Mouse (Mus musculus) lung, embryonic 15.5 days (tissue): ENCODE measurements around the gene Abi2. TPM values are rescaled to one million over a fixed set of nuclear protein-coding genes. Genes with fewer than 3 reads are reported as not detected.
"Not testable (repeated sequence)": the region's sequence is repeated elsewhere in the genome, so short reads cannot be mapped to it uniquely, and the experiment has no call there.

Experiments
- ATAC-seq: fragments of 200-750 bp; cut with Nextera tagmentation; 2 replicates; pipeline ENCODE4 v1.8.0; 2017; ENCODE audit warnings: moderate number of reproducible peaks, borderline replicate concordance; ENCODE audit not compliant: low FRiP score, low TSS enrichment; ENCODE audit errors: extremely low read depth
- H3K27ac ChIP-seq: fragments of 300-500 bp; sonication (generic); 2 replicates; pipeline ENCODE4 v1.5.1; 2015; ENCODE audit warnings: moderate library complexity, mild to moderate bottlenecking, inconsistent platforms
- H3K27me3 ChIP-seq: fragments of 300-500 bp; sonication (generic); 2 replicates; pipeline ENCODE4 v1.6.1; 2015; ENCODE audit warnings: inconsistent platforms
- H3K36me3 ChIP-seq: fragments of 300-500 bp; sonication (generic); 2 replicates; pipeline ENCODE4 v1.6.1; 2015; ENCODE audit warnings: inconsistent platforms
- H3K4me1 ChIP-seq: fragments of 300-500 bp; sonication (generic); 2 replicates; pipeline ENCODE4 v1.6.1; 2015; ENCODE audit warnings: inconsistent platforms
- H3K4me2 ChIP-seq: fragments of 300-500 bp; sonication (generic); 2 replicates; pipeline ENCODE4 v1.6.1; 2015; ENCODE audit warnings: inconsistent platforms, mild to moderate bottlenecking, moderate library complexity
- H3K4me3 ChIP-seq: fragments of 300-500 bp; sonication (generic); 2 replicates; pipeline ENCODE4 v1.5.1; 2015; ENCODE audit warnings: mild to moderate bottlenecking, inconsistent platforms
- H3K9ac ChIP-seq: fragments of 300-500 bp; sonication (generic); 2 replicates; pipeline ENCODE4 v1.6.1; 2015; ENCODE audit warnings: inconsistent platforms
- H3K9me3 ChIP-seq: fragments of 300-500 bp; sonication (generic); 2 replicates; pipeline ENCODE4 v1.6.1; 2016; ENCODE audit warnings: inconsistent platforms
- WGBS: fragments of 180-500 bp; shearing (Covaris S2); methylation state at CpG from one replicate; pipeline ENCODE4 v1.1.7; 2015; 5-methylcytosine and 5-hydroxymethylcytosine counted together
- polyA plus RNA-seq: library from polyadenylated mRNA; unstranded; fragments of >200 nt; fragmentation: Nextera tagmentation; extraction: Ambion mirVana; gene quantifications from 2 replicates; pipeline ENCODE4 v1.2.1, GENCODE M21; 2015

The Abi2 gene
- polyA plus RNA-seq, 1 experiment from 2014 or later = 23.7 TPM

DNA sequence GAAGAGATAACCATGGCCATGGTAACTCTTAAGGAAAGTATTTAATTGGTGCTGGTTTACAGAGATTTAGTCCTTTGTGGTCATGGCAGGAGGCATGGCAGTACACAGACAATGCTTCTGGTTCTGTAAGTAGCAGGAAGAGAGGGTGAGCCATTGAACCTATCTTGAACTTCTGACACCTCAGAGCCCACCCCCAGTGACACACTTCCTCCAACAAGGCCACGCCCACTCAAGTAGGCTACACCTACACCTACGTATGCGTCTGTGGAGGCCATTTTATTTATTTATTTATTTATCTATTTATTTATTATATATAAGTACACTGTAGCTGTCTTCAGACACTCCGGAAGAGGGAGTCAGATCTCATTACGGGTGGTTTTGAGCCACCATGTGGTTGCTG, 22.1 kb downstream of the Abi2 start:
- WGBS = 87% methylated on average over 5 of the region's 5 CpGs
- Histone ChIP-seq H3K27me3 (no peaks in the 10 kb centered on the region), H3K9ac (no peak overlapping the region), H3K4me3 (no peak overlapping the region), H3K4me2 (no peak overlapping the region), H3K27ac (no peak overlapping the region), H3K36me3 (no peaks in the 10 kb centered on the region), H3K9me3 (no peaks in the 10 kb centered on the region), H3K4me1 (no peaks in the 10 kb centered on the region)
- no peak for ATAC-seq

DNA sequence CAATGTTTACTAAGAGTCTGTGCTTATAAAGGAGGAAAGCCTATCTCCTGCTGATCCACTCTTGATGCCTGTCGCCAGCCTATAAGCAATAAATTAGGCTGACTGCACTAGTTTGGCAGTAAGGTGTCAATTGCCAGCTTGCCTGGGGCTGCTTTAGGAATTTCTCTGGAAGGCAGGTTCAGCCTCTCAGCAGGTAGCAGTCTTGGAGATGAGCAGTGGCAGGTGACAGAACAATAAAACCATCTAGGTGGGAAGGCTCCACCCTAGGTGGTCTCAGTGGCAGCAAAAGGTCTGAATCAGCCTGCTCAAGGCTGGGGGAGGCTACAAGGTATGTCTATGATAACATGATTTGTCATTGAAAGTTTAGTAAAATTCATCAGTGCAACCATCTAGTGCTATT, 23.1 kb downstream of the Abi2 start:
- Histone ChIP-seq H3K9ac (no peak overlapping the region), H3K4me2 (no peak overlapping the region), H3K4me3 (no peak overlapping the region), H3K9me3 (no peaks in the 10 kb centered on the region), H3K36me3 (no peaks in the 10 kb centered on the region), H3K4me1 (no peaks in the 10 kb centered on the region), H3K27ac (no peak overlapping the region), H3K27me3 (no peaks in the 10 kb centered on the region)
- ATAC-seq = no peak
- WGBS = 12% methylated on average over 1 of the region's 1 CpGs

DNA sequence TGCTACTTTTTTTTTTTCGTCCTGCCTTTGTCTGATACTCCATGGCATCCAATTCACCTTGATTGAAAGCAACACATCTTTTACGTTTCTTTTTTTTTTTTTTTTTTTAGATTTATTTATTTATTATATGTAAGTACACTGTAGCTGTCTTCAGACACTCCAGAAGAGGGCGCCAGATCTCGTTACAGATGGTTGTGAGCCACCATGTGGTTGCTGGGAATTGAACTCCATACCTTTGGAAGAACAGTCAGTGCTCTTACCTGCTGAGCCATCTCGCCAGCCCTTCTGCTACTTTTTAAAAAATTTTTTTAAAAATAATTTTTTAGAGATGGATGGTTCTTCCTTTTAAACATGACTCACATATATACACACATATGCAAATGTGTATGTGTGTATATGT, 32.0 kb downstream of the Abi2 start:
- WGBS = 73% methylated on average over 5 of the region's 5 CpGs

DNA sequence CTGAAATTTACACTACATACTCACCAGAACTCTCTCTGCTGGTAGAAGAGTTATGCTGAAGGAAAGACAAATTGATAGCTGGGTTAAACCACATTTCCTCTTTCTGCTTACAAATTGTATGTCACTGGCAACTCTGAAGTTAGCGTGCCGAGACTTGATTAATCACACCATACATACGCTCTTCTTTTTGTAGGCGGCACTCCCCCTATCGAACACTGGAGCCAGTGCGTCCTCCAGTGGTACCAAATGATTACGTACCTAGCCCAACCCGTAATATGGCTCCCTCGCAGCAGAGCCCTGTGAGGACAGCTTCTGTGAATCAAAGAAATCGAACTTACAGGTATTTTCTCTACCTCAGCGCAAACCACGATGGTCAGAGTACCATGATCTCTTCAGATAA, 37.6 kb downstream of the Abi2 start:
- Histone ChIP-seq H3K4me1 (no peaks in the 10 kb centered on the region), H3K27ac (no peak overlapping the region), H3K36me3 (peaks cover 19% of the 10 kb centered on the region), H3K4me3 (no peak overlapping the region), H3K4me2 (no peak overlapping the region), H3K9me3 (no peaks in the 10 kb centered on the region), H3K9ac (no peak overlapping the region), H3K27me3 (no peaks in the 10 kb centered on the region)
- 74% methylated on average over 12 of the region's 12 CpGs for WGBS
- no peak for ATAC-seq

More for the DNA sequence above, 32.0 kb downstream of the Abi2 start:
- H3K4me1 ChIP-seq, H3K4me2 ChIP-seq, H3K27ac ChIP-seq, H3K9ac ChIP-seq, ATAC-seq, H3K4me3 ChIP-seq, H3K36me3 ChIP-seq, H3K27me3 ChIP-seq, H3K9me3 ChIP-seq: not testable (repeated sequence)

DNA sequence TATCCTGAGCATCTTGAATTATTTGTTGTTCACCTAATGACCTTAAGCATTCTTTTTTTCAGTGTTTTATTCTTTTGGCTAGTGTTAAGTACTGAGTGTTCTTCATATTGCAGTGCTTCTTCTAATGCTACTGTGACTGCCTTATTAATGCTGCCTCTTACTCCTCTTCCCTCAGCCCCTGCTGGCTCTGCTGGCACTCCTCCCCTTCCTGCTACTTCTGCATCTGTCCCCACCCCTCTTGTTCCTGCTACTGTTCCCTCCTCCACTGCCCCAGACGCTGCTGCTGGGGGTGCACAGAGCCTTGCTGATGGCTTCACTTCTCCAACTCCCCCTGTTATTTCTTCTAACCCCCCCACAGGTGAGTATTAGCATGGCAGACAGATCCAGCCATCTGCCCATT, 40.5 kb downstream of the Abi2 start:
- Histone ChIP-seq H3K27ac (no peak overlapping the region), H3K4me1 (no peaks in the 10 kb centered on the region), H3K9me3 (no peaks in the 10 kb centered on the region), H3K27me3 (no peaks in the 10 kb centered on the region), H3K9ac (no peak overlapping the region), H3K4me2 (no peak overlapping the region), H3K36me3 (peaks cover 22% of the 10 kb centered on the region), H3K4me3 (no peak overlapping the region)
- 26% methylated on average over 1 of the region's 1 CpGs for WGBS
- ATAC-seq = no peak

DNA sequence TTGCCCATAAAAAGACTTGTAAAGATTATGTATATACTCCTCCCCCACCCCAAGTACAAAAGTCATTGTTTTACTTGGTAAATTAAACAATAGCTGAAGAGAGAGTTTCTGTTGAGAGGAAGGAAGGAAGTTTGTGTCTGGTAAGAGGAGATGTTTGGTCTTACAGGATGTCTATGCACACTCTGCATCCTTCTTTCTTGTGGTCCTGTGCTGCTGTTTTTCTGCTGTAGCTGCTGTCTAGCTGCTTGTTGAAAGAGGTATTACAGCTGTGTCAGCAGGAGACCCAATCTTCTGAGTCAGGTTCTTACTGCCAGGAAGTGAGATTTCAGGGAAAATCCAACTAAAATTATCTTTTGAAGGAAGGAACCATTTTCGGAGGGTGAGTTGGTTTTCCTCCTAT, 51.2 kb downstream of the Abi2 start:
- Histone ChIP-seq H3K27me3 (no peaks in the 10 kb centered on the region), H3K4me1 (no peaks in the 10 kb centered on the region), H3K9ac (no peak overlapping the region), H3K27ac (peak overlapping the region; percentile 47), H3K36me3 (0 out of 2 replicates have a peak, but pooled peaks cover 2% of the 10 kb centered on the region), H3K4me2 (no peak overlapping the region), H3K4me3 (no peak overlapping the region), H3K9me3 (no peaks in the 10 kb centered on the region)
- whole genome bisulfite sequencing = 100% methylated on average over 1 of the region's 1 CpGs
- no peak for ATAC-seq

DNA sequence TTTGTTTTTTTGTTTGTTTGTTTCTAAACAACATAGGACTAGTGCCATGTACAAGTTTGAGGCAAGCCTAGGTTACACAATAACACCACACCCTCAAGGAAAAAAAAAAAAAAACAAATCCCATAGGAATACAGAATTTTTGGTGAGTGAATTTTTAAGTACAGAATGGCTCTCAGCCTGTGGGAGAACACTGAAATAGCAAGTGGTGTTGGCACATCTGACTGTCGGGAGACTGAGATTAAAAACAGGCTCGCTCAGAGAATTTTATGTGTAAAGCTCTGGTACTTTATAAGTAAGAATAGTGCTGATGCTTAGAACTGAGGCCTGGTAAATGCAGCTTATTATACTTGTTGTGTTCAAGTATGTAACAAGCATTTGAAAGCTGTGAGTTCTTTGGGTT, 60.1 kb downstream of the Abi2 start:
- no peak for ATAC-seq
- no peaks in the 10 kb centered on the region for H3K9me3 ChIP-seq
- no peak overlapping the region for H3K4me2 ChIP-seq
- no peaks in the 10 kb centered on the region for H3K27me3 ChIP-seq
- peaks cover 10% of the 10 kb centered on the region; the same call in 1 of the 2 replicates for H3K36me3 ChIP-seq
- H3K4me3 ChIP-seq = no peak overlapping the region
- no peaks in the 10 kb centered on the region for H3K4me1 ChIP-seq
- no peak overlapping the region for H3K27ac ChIP-seq
- H3K9ac ChIP-seq = no peak overlapping the region
- WGBS = 91% methylated on average over 2 of the region's 2 CpGs

DNA sequence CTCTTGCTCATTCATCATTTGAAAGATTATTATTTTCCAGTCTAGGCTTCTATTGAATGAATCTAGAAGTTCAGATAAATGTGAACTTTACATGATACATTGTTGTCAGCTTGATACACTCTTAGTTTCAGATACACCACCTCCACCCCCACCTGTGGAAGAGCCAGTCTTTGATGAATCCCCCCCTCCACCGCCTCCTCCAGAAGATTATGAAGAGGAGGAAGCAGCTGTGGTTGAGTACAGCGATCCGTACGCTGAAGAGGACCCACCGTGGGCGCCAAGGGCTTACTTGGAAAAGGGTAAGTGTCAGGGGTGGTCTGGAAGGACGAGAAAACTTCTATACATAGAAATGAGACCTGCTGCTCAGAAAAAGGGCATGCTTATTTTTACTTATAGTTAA, 61.1 kb downstream of the Abi2 start:
- Histone ChIP-seq H3K4me2 (no peak overlapping the region), H3K4me3 (no peak overlapping the region), H3K9me3 (no peaks in the 10 kb centered on the region), H3K27ac (no peak overlapping the region), H3K27me3 (no peaks in the 10 kb centered on the region), H3K36me3 (peaks cover 10% of the 10 kb centered on the region; the same call in 1 of the 2 replicates), H3K9ac (no peak overlapping the region), H3K4me1 (no peaks in the 10 kb centered on the region)
- WGBS = 83% methylated on average over 7 of the region's 7 CpGs
- ATAC-seq = no peak

DNA sequence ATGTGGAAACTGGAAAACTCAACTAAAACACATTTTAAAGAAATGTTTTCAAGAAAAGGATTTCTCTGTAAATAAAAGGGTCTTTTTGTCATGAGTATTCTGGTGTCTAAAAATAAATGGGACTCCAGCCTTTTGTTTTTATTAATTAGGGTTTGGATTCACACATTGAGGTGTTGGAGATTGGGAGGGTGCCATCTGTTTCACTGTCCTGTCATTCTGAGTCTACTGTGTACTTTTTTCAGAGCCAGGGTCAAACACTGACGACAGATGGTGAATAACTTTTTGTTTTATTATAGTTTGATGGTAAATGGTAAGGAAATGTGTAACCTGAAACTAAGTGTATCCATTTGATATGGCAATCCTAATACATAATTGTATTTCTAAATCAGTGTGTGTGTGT, 72.1 kb downstream of the Abi2 start:
- Histone ChIP-seq H3K4me2 (no peak overlapping the region), H3K9me3 (no peaks in the 10 kb centered on the region), H3K4me1 (no peaks in the 10 kb centered on the region), H3K4me3 (no peak overlapping the region), H3K27me3 (no peaks in the 10 kb centered on the region), H3K27ac (no peak overlapping the region), H3K36me3 (peaks cover 22% of the 10 kb centered on the region), H3K9ac (no peak overlapping the region)
- ATAC-seq = no peak
- 47% methylated on average over 1 of the region's 1 CpGs for WGBS

DNA sequence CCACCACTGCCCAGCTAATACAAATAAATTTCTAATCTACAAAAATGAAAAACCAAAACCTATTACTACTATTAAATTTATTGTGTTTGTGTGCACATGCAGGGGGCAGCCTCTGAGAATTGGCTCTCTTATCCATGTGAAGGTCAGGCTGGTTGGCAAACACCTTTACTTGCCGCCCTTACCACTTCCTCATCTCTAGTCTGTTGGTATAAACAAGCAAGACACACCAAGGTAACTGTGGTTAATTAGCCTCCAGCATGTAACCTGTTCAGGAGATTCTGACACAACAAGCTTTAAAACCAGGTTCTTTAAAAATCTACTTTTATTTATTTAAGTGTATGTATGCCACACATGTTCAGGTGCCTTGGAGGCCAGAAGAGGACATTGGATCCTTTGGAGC, 73.5 kb downstream of the Abi2 start:
- Histone ChIP-seq H3K9ac (no peak overlapping the region), H3K9me3 (no peaks in the 10 kb centered on the region), H3K4me3 (no peak overlapping the region), H3K4me1 (no peaks in the 10 kb centered on the region), H3K36me3 (peaks cover 17% of the 10 kb centered on the region), H3K4me2 (no peak overlapping the region), H3K27me3 (no peaks in the 10 kb centered on the region), H3K27ac (no peak overlapping the region)
- WGBS = 71% methylated on average over 1 of the region's 1 CpGs
- ATAC-seq = no peak

DNA sequence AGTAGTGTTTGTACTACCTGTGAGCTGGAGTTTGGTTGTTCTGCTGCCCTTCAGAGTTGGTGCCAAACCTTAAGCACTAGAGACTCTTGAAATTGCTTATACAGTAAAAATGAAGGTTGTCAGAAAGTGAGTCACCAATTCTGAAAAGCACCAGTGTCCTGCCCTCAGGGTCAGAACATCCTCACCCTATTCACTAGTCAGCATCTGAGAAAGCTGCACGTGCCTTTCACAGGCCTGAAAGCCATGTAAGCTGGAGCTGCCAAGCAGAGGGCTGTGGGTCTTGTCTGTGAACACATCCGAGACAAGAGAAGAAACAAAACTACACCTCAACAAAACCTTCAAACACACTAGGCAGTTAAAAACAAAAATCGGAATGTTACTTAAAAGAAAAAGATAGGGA, 76.2 kb downstream of the Abi2 start:
- Histone ChIP-seq H3K4me1 (no peaks in the 10 kb centered on the region), H3K27ac (no peak overlapping the region), H3K9me3 (no peaks in the 10 kb centered on the region), H3K36me3 (peaks cover 20% of the 10 kb centered on the region), H3K27me3 (no peaks in the 10 kb centered on the region), H3K4me2 (no peak overlapping the region), H3K4me3 (no peak overlapping the region), H3K9ac (no peak overlapping the region)
- no peak for ATAC-seq
- WGBS = 76% methylated on average over 3 of the region's 3 CpGs

DNA sequence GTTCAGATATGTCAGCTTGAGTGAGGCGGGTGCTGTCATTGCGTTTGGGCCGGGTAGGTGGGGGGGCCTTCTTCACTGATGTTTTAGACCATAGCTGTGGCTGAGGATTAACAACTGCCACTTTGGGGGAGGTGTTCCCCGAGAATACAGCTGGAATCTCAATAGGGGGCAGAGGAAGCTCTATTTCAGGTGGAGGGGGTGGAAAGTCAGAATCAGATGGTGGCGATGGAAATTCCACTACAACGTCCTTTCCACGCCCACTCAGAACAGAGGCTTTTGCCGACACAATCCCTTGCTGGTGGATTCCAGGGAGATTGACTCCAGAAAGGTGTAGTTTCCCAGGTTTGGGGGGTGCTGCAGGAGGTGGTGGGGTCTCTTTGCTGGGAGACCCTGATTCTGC, 79.2 kb downstream of the Abi2 start:
- Histone ChIP-seq H3K27me3 (no peaks in the 10 kb centered on the region), H3K36me3 (peaks cover 37% of the 10 kb centered on the region), H3K4me2 (no peak overlapping the region), H3K4me3 (no peak overlapping the region), H3K4me1 (no peaks in the 10 kb centered on the region), H3K27ac (no peak overlapping the region), H3K9ac (no peak overlapping the region), H3K9me3 (no peaks in the 10 kb centered on the region)
- WGBS = 82% methylated on average over 8 of the region's 8 CpGs
- no peak for ATAC-seq

DNA sequence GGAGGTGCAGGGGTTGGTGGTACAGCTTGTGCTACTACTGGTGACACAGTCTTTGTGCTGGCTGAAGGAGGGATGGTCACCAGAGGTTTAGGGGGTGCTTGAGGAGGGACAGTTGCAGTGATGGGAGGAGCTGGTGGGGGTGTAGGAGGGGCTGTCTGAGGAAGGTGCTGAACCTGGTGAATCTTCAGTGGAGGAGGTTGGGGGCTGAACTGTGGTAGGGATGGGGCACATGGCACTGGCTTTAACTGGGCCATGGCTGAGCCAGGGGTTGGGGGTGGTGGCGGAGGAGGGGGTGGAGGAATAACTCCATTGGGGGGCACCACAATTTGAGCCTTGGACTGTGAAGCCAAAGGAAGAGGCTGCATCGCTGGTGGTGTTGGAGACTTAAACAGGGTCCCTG, 80.2 kb downstream of the Abi2 start:
- WGBS = 85% methylated on average over 2 of the region's 2 CpGs
- no peak for ATAC-seq
- no peaks in the 10 kb centered on the region for H3K4me1 ChIP-seq
- H3K9ac ChIP-seq = no peak overlapping the region
- H3K36me3 ChIP-seq = peaks cover 40% of the 10 kb centered on the region
- H3K9me3 ChIP-seq = no peaks in the 10 kb centered on the region
- H3K4me3 ChIP-seq = no peak overlapping the region
- no peaks in the 10 kb centered on the region for H3K27me3 ChIP-seq
- no peak overlapping the region for H3K27ac ChIP-seq
- H3K4me2 ChIP-seq = no peak overlapping the region
